ENCODE assay signal across 8 mouse cellular contexts in the genomic region with DNA sequence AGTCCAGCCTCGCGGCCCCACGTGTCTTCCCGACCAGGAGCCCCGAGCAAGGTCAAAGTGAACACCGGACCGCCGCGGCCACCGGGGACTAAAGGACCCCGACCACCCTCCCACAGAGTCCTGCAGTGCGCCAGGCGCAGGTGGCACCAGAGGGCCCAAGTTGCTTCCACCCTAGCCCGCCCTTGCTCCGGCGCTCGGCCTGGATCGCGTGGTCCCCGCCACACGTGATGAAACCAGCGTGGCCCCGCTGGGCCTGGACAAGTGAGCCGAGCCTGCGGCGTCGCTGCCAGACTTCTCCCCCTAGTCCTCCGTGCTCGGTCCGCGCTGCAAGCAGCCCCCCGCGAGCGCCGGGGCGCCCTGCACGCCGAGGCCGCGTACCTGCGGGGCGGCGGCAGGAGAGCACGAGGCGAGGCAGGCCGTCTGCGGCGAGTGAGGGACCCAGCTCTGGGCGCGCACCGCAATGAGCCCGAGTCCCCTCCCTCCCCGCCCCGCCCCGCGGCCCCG. TPM values are rescaled to one million over a fixed set of nuclear protein-coding genes. Genes with fewer than 3 reads are reported as not detected.
DNase-seq lines count a peak whose midpoint lies in the region; ATAC-seq and TF ChIP-seq lines count a peak whose summit lies in the region.

No protein-coding gene starts in this region.

- TF ChIP-seq CTCF in left cerebral cortex, adult 2 months (IDR thresholded peaks at IDR 0.05) = no peak
- no peak for TF ChIP-seq CTCF in Patski (IDR thresholded peaks at IDR 0.05)
- TF ChIP-seq CTCF in olfactory bulb, adult 2 months (IDR thresholded peaks at IDR 0.05; ENCODE audit: insufficient read depth, low read depth, low read length) = no peak

- no peak for DNase-seq in left cerebral cortex, adult 2 months (ENCODE audit: extremely low spot score in 1 of 2, low spot score in 2 of 2)
- no peak for DNase-seq in left cerebral cortex, postnatal 4 days
- no peak for DNase-seq in Patski (ENCODE audit: low read depth, low spot score)
- no peak for DNase-seq in forebrain, embryonic 10.5 days (ENCODE audit: extremely low spot score, low spot score)
- no peak for DNase-seq in liver, embryonic 13.5 days
- no peak for DNase-seq in adipocyte (ENCODE audit: low spot score)

- H3K27ac ChIP-seq in left cerebral cortex, adult 2 months = peak overlapping the region; percentile 95
- H3K27ac ChIP-seq in forebrain, embryonic 10.5 days = peak overlapping the region; percentile 96
- H3K27ac ChIP-seq in liver, embryonic 13.5 days = peak overlapping the region; percentile 96
- H3K27ac ChIP-seq in olfactory bulb, adult 2 months (ENCODE audit: insufficient read depth, low read depth, low read length) = peak overlapping the region; percentile 82

- peak; percentile 55 for ATAC-seq in Patski
- peak; percentile 24 to 33 for ATAC-seq in hematopoietic stem cell, adult 5-6 weeks (replicated peaks in 1 of 2; ENCODE audit: insufficient read depth in 1 of 2, low FRiP score in 2 of 2, low TSS enrichment in 1 of 2, low read depth in 1 of 2, poor library complexity in 2 of 2, severe bottlenecking in 2 of 2)
- ATAC-seq in liver, embryonic 13.5 days (ENCODE audit: low read depth) = peak; percentile 43

- peaks cover 53% of the 10 kb centered on the region for H3K4me1 ChIP-seq in forebrain, embryonic 10.5 days
- H3K4me1 ChIP-seq in liver, embryonic 13.5 days (replicated peaks) = peaks cover 76% of the 10 kb centered on the region
- H3K4me1 ChIP-seq in olfactory bulb, adult 2 months (ENCODE audit: control insufficient read depth, insufficient read depth, low read length) = peaks cover 4% of the 10 kb centered on the region

- in situ Hi-C loops in Patski (cut with MboI; ENCODE audit: low pct_unique_long_range_greater_than_20kb) = loop anchor here (25.0 kb wide), 1 partner anchor 300 kb away; no protein-coding TSS in a partner anchor

- POLR2A ChIA-PET in Patski (lab: Charles Lee) = interaction anchor here (0.7 kb wide), 1 partner anchor 44 kb away, joined by 3 read pairs; the partner anchor contains the start of gene Mob4

- CTCF ChIA-PET in Patski (lab: Charles Lee) = no interaction called here

- H3K9me3 ChIP-seq in forebrain, embryonic 10.5 days = no peaks in the 10 kb centered on the region
- H3K9me3 ChIP-seq in liver, embryonic 13.5 days (replicated peaks) = no peaks in the 10 kb centered on the region

- H3K27me3 ChIP-seq in Patski = no peaks in the 10 kb centered on the region
- H3K27me3 ChIP-seq in forebrain, embryonic 10.5 days (ENCODE audit: poor library complexity, severe bottlenecking) = no peaks in the 10 kb centered on the region
- no peaks in the 10 kb centered on the region for H3K27me3 ChIP-seq in liver, embryonic 13.5 days

- intact Hi-C loops in left cerebral cortex, adult 2 months (cut with DNase I) = loop anchor here (2.0 to 10.0 kb wide), 3 partner anchors 35 to 297 kb away; partner anchors contain the start of genes Coq10b and Sf3b1
- intact Hi-C loops in left cerebral cortex, postnatal 4 days (cut with DNase I) = loop anchor here (10.0 kb wide), 1 partner anchor 73 kb away; no protein-coding TSS in a partner anchor

- H3K9ac ChIP-seq in liver, embryonic 13.5 days = peak overlapping the region; percentile 98

- peak overlapping the region; percentile 98 for H3K4me2 ChIP-seq in liver, embryonic 13.5 days

- WGBS in forebrain, embryonic 10.5 days = 0% methylated on average over 57 of the region's 57 CpGs
- under 1% methylated on average over 50 of the region's 57 CpGs for WGBS in liver, embryonic 13.5 days (ENCODE audit: insufficient replicate concordance)
- WGBS in olfactory bulb, adult 2 months = under 1% methylated on average over 56 of the region's 57 CpGs

- H3K4me3 ChIP-seq in left cerebral cortex, adult 2 months = peak overlapping the region; percentile 63
- H3K4me3 ChIP-seq in forebrain, embryonic 10.5 days = peak overlapping the region; percentile 93
- peak overlapping the region; percentile 94 for H3K4me3 ChIP-seq in liver, embryonic 13.5 days (replicated peaks)
- peak overlapping the region; percentile 95 for H3K4me3 ChIP-seq in olfactory bulb, adult 2 months (ENCODE audit: insufficient read depth, low read depth, low read length)

- TF ChIP-seq POLR2A in olfactory bulb, adult 2 months (IDR thresholded peaks at IDR 0.05; ENCODE audit: insufficient read depth, low read depth, low read length) = peak; percentile 66

- peaks cover 71% of the 10 kb centered on the region for H3K36me3 ChIP-seq in forebrain, embryonic 10.5 days (replicated peaks)
- H3K36me3 ChIP-seq in liver, embryonic 13.5 days = peaks cover 57% of the 10 kb centered on the region

RNA-seq across cellular contexts. Expression of gene Hspe1, which starts 0.5 kb away (rescaled TPM):
- total RNA-seq in left cerebral cortex, adult 2 months (2021) = 10 to 100 TPM; 81.1 to 84.2 TPM
- 100 to 1,000 TPM; 109 to 118 TPM for total RNA-seq in left cerebral cortex, postnatal 4 days (2021)
- 326 TPM for polyA plus RNA-seq in Patski (2021)
- 671 and 693 TPM in 2 replicates for polyA plus RNA-seq in forebrain, embryonic 10.5 days (2016; fragmentation: Nextera tagmentation; extraction: Ambion mirVana)
- 293 and 376 TPM in 2 replicates for total RNA-seq in hematopoietic stem cell, adult 5-6 weeks (2017)
- polyA plus RNA-seq in liver, embryonic 13.5 days (2015; fragmentation: Nextera tagmentation; extraction: Ambion mirVana) = 600 and 712 TPM in 2 replicates
- not detected in 2 replicates for polyA plus RNA-seq in olfactory bulb, adult 2 months (2012; ENCODE audit: insufficient read depth, insufficient read length, low replicate concordance, missing spikeins)

RNA-seq across cellular contexts. Expression of gene Hspd1, which starts 0.6 kb away (rescaled TPM):
- 100 to 1,000 TPM; 151 to 170 TPM for total RNA-seq in left cerebral cortex, adult 2 months (2021)
- total RNA-seq in left cerebral cortex, postnatal 4 days (2021) = 100 to 1,000 TPM; 187 to 191 TPM
- polyA plus RNA-seq in Patski (2021) = 475 TPM
- polyA plus RNA-seq in forebrain, embryonic 10.5 days (2016; fragmentation: Nextera tagmentation; extraction: Ambion mirVana) = 636 and 697 TPM in 2 replicates
- 292 and 520 TPM in 2 replicates for total RNA-seq in hematopoietic stem cell, adult 5-6 weeks (2017)
- 478 and 596 TPM in 2 replicates for polyA plus RNA-seq in liver, embryonic 13.5 days (2015; fragmentation: Nextera tagmentation; extraction: Ambion mirVana)
- polyA plus RNA-seq in olfactory bulb, adult 2 months (2012; ENCODE audit: insufficient read depth, insufficient read length, low replicate concordance, missing spikeins) = not detected in 2 replicates

RNA-seq across cellular contexts. Expression of gene Coq10b, which starts 34.9 kb away (rescaled TPM):
- 10 to 100 TPM; 32.9 to 33.8 TPM for total RNA-seq in left cerebral cortex, adult 2 months (2021)
- 10 to 100 TPM; 18.9 to 20.0 TPM for total RNA-seq in left cerebral cortex, postnatal 4 days (2021)
- 43.5 TPM for polyA plus RNA-seq in Patski (2021)
- polyA plus RNA-seq in forebrain, embryonic 10.5 days (2016; fragmentation: Nextera tagmentation; extraction: Ambion mirVana) = 21.7 and 23.5 TPM in 2 replicates
- 39.4 and 43.9 TPM in 2 replicates for total RNA-seq in hematopoietic stem cell, adult 5-6 weeks (2017)
- 17.6 and 20.6 TPM in 2 replicates for polyA plus RNA-seq in liver, embryonic 13.5 days (2015; fragmentation: Nextera tagmentation; extraction: Ambion mirVana)
- polyA plus RNA-seq in olfactory bulb, adult 2 months (2012; ENCODE audit: insufficient read depth, insufficient read length, low replicate concordance, missing spikeins) = not detected in 2 replicates

RNA-seq across cellular contexts. Expression of gene Mob4, which starts 43.6 kb away (rescaled TPM):
- total RNA-seq in left cerebral cortex, adult 2 months (2021) = 10 to 100 TPM; 50.2 to 50.3 TPM
- total RNA-seq in left cerebral cortex, postnatal 4 days (2021) = 10 to 100 TPM; 77.6 to 79.9 TPM
- polyA plus RNA-seq in Patski (2021) = 84.7 TPM
- polyA plus RNA-seq in forebrain, embryonic 10.5 days (2016; fragmentation: Nextera tagmentation; extraction: Ambion mirVana) = 124 TPM in 2 replicates
- 45.7 and 68.9 TPM in 2 replicates for total RNA-seq in hematopoietic stem cell, adult 5-6 weeks (2017)
- polyA plus RNA-seq in liver, embryonic 13.5 days (2015; fragmentation: Nextera tagmentation; extraction: Ambion mirVana) = 45.0 and 58.2 TPM in 2 replicates
- polyA plus RNA-seq in olfactory bulb, adult 2 months (2012; ENCODE audit: insufficient read depth, insufficient read length, low replicate concordance, missing spikeins) = 125 TPM in 1 of 2 replicates, not detected in the other

Comparison
In these comparisons a context has a peak if more than half of its experiments do, and no peak if none do; other contexts are left out.
1. RNA of gene Hspe1, which starts 0.5 kb away (polyA plus RNA-seq): 671 to 693 TPM in forebrain, embryonic 10.5 days, 600 to 712 TPM in liver, embryonic 13.5 days and 326 TPM in Patski (single experiment); not detected in olfactory bulb, adult 2 months; every median in the first group is over 100 times any median in the second.
2. RNA of gene Coq10b, which starts 34.9 kb away (polyA plus RNA-seq): 43.5 TPM in Patski (single experiment), 21.7 to 23.5 TPM in forebrain, embryonic 10.5 days and 17.6 to 20.6 TPM in liver, embryonic 13.5 days; not detected in olfactory bulb, adult 2 months; every median in the first group is over 10 times any median in the second.
3. Peak in every context shown above with its lines, with median percentiles within 50 percentile points of each other: H3K27ac ChIP-seq, H3K4me3 ChIP-seq and ATAC-seq.